Mouse (Mus musculus) thymus, adult 18-20 months (tissue): ENCODE data around the gene Gtf3c1.
"Not testable (repeated sequence)": the region's sequence is repeated elsewhere in the genome, so short reads cannot be mapped to it uniquely, and the experiment has no call there.

Experiments
- DNase-seq, 2 experiments: peaks; one replicate each; pipeline ENCODE4 v3.0.0; 2022; ENCODE audit warnings: mixed read lengths in 2 of 2

Gene Gtf3c1

DNA sequence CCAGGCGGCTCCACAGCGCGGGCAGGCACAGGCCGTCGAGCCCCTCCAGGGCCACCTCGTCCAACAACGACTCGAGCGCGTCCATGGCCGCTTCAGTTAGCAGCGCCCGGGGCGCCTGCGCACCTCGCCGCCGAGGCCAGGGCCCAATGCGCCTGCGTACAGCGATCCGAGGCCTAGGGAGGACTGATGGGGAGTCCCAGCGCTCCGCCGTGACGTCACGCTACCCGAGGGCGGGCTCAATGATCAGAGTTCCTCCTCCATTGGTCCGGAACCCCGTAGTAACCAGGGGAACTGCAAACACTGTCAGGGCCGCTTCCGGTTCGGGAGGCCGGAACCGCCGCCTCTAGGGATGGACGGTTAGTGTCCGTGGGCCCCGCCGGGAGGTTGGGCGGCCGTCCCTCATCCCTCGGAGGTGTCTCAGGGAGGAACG lies at the start of gene Gtf3c1, which contains the start of gene D430042O09Rik:
Gene Gtf3c1, minus strand, starts transcription at position 188 of the 430 bp plus-strand sequence.
Gene D430042O09Rik, plus strand, starts transcription at position 296 of the 430 bp plus-strand sequence.
- DNase-seq: peak; percentile 100

DNA sequence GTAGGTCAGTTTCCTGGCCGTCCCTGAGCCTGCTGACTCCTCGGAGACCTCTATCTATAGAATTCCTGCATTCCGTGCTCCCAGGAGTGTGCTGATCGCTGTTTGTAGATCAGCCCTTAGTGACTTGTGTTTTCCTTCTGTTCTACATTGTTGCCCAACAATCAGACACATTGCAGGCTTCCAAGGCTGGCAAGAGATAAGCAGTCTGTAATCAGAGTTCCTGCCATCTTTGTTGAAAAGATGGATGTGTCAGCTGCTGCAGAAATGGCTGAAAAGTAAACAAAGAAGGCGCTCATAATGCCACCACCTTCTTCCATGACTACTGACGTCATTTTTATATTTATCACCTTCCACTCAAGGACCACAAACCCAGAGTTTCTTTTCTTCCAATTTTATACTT lies 49.2 kb upstream of the Gtf3c1 start:
- DNase-seq: no peak

DNA sequence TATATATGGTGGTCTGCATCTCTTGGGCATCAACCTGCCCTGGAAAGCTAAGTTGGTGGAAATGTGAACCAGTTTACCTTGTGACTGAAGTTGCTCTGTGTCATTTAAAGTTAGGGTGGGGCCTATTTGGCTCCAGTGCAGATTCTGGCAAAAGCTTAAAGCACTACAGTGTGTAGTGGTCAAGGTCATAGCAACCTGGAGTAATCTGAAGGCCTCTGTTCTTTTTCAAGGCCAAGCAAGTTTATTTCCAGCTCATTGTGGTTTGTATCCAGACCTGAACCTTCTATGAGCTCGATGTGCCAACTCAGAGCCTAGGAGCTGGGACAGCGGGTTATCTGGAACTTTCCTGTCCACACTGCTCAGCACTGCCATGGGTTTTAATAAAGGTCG lies 45.7 kb upstream of the Gtf3c1 start:
- no peak for DNase-seq

DNA sequence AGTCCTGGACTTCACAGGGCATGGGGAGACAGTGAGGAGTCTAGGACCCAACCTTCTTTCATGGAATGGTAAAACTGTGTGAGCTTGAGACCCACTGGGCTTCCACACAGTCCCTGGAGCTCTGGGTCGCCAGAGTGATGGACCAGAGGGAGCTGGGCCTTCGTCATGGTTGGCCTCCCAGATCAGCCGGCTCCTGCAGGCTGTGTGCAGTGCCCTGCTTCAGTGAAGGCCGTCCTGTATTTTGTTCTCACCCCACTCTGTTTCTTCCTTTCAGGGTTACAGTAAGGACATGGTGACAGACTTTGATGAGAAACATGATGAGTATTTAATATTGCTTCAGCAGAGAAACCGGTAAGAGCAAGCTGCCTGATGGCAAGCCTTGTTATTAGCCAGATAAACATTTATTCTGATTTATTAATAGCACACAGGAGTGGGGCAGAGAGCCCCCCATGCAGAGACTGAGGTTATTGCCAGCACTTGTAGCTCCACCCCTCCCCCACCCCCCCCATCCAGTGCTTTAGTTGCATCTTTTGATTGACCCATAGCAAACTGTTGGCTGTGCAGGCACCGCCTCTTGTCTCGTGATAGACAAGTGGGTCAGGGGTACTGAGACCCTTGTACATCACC lies 45.2 kb upstream of the Gtf3c1 start:
- DNase-seq: no peak

- DNase-seq: no peak
These were observed 40.6 kb upstream of the Gtf3c1 start for GRCm38 (mm10) chr7:125748186-125748585.

- no peak for DNase-seq
These were observed 39.7 kb upstream of the Gtf3c1 start for GRCm38 (mm10) chr7:125747316-125747690.

DNA sequence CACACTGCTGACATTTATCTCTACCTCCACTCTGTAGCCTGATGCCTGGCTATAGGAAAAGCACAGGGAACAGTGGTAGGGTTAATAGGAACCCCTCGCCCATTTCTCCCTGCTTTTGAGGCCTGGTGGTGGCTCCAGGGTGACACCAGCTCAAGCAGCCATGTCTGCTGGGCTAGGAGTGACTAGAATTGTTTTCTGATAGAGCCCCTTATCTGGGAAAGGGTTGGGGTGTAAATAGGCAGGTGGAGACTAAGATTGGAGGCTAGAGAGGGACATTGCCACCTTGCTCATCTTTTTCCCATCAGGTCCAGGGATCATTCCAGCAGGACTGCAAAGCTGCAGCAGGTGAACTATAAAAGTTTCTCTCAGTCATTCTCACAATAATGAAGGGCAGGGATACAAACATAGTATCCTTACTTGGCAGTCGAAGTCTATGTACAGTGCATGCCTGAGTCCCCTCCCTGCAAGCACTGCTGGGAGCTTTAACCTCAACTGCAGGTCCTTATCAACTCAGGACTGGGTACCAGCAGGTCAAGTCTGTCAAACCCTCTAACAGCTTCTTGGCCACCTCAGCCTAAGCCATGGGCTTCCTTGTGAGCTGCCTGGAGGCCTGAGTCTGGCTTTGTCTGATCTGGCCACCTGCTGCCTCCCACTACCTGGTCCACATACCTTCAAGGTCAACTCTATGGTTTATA lies 39.2 kb upstream of the Gtf3c1 start:
- no peak for DNase-seq

DNA sequence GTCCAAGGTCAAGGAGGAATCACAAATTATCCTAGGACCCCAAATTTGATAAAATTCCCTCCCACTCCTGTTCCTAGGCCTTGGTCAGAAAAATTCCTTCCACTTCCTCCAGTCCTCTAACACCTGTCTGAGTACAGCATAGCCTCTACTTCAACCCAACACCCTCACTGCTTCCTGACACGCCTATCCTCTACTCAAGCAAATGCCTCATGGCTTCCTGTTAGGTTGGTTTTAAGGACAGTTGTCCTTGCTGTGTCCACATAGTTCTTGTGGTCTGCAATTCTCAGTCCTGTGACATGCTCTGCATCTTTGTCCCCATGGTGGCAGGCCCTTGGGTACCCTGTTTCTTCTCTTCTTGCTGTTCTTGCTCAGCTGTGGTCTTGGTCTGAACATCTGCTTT lies 37.2 kb upstream of the Gtf3c1 start:
- DNase-seq: no peak

GRCm38 (mm10) chr7:125741271-125741703 lies 33.7 kb upstream of the Gtf3c1 start:
- DNase-seq: no peak

- DNase-seq: no peak
These were observed 32.9 kb upstream of the Gtf3c1 start for GRCm38 (mm10) chr7:125740521-125740920.

GRCm38 (mm10) chr7:125736366-125737015 lies 28.9 kb upstream of the Gtf3c1 start:
- DNase-seq: no peak

DNA sequence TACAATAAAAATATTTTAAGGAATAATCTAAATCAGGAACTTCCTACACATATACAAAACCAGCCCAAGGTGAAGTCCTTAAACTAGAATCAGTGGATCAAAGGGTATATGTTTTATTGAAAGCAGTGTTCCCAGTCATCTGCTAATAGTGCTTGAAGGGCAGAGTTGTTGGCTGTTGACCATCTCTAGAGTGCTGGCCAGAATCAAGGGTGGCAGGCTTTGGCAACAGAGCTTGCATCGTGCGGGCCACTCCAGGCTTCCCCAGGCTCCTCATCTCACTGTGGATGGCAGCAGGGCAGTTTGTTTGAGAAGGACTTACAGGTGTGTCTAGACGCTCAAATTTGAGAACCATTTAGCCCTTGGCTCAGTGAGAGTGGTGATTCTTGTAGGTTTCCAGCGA lies 26.2 kb upstream of the Gtf3c1 start:
- DNase-seq: no peak

DNA sequence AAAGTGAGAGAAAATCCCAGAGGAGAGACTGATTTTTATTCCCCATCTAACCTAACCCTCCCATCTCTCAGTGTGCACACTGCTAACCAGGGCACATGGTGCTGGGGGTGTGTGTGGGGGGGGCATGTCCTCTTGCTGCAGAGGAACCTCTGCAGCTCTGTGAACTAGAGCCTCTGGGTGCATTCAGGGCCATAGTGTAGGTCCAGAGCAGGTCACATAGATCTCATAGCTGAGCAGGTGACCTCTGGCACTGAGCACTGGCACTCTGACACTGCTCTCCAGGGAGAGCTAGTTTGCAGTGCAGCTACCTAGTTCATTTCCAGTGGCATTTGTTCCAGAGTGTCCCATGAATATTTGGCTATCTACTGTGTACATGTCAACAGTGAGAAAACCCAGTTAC lies 24.1 kb upstream of the Gtf3c1 start:
- no peak for DNase-seq

- DNase-seq: no peak
These were observed 15.8 kb upstream of the Gtf3c1 start for GRCm38 (mm10) chr7:125723189-125723972.

DNA sequence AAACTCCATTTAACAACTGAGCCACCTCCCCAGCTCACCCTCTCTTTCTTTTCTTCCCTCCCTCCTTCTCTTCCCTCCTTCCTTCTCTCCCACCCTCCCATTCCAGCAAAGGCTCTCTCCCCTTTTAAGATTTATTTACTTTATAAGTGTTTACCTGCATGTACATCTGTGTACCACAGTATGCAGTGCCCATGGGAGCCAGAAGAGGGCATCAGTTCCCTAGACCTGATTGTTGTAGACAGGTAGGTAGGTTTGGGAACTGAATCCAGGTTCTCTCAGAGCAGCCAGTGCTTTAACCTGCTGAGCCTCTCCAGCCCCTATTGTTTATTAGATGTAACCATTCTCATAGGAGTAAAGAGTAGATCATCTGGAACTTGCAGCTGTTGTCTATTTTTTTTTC lies 14.5 kb upstream of the Gtf3c1 start:
- DNase-seq: no peak

- DNase-seq: no peak
These were observed 13.5 kb upstream of the Gtf3c1 start for GRCm38 (mm10) chr7:125721033-125721432.

DNA sequence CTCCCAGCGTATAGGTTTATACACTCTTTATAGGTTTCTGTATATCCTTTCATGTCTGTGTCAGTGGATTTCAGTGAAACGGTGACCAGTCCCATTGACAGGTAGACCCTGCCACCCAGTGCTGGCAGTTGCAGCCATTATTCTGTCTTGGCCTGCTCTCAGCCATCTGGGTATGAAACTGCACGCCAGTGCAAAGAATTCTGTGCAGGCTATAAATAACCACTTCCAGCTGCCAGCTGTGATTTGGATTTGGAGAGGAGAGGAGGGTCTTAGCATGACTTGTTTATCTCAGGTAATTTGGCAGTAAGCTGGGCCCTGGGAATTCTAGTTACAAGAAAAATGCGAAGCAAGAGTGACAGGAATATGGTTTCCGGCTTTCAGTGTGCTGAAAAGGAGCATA lies 12.8 kb upstream of the Gtf3c1 start:
- no peak for DNase-seq

DNA sequence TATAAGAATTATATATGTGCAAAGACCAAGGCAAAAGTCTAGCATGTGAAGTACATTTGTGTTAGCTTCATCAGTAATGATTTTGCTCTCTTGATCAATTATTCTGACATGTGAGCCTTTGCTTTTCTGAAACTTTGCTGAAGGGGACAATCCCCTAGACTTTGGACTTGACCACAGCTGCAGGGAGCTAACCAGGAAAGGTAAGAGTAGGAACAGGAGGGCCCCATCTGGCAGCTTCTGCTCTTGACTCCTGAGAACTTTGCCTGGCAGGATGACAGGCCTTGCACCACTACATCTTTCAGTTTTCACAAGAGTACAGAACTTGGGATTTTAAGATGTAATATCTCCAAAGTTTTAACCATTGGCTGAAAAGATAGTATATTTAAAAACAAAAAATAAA lies 10.0 kb upstream of the Gtf3c1 start:
- DNase-seq: no peak

DNA sequence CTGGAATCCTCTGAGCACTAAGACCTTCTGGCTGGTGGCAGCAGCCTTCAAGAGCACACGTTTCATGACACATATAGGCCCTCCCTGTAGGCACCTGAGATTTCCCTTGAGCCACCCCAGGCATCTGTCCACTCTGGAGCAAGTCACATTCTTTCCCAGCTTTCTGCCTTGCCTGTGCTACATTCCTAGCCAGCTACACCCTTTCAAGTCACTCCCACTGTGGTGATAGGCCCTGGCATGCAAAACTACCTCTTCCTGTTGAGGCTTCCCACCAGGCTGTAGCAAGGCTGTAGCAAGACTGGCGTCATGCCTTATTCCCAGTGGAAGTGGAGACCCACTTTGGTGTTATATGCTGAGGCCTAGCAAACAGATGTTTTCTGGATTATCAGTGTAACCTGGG lies 9.1 kb upstream of the Gtf3c1 start:
- DNase-seq: no peak

DNA sequence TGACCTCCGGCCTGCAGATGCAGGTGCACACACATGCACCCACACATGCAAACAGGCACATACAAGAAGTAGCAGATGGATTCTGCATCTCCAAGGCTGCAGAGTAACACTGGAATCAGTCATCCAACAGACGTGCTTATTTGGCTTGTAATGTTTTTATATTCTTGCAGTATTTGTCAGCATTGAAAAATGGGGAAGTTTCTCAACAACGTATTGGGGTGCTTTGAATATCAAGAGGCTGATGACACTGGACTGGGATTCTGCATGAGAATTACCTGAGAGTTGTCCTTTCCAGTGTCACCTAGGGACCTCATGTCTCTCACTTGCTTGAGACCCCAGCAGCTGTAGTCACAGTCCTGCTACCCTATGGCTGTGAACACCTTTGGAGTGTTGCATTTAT lies 7.2 kb upstream of the Gtf3c1 start:
- no peak for DNase-seq

DNA sequence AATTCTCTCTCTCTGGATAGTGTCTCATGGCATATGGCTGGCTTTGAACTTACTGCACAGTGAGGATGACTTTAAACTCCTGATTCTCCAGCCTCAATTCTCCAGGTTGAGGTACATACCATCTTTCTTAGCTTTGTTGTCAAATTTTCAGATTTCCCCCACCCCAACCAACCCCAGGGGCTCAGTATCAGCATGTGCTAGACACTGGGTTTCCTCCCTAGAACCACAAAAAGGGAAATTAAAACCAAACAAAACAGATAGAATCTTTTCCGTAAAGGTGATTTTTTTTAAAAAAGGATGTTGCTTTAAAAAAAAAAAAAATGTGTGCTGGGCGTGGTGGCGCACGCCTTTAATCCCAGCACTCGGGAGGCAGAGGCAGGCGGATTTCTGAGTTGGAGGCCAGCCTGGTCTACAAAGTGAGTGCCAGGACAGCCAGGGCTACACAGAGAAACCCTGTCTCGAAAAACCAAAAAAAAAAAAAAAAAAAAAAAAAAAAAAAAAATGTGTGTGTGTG lies 6.0 kb upstream of the Gtf3c1 start:
- DNase-seq: not testable (repeated sequence)

- no peak for DNase-seq
These were observed 520 bp upstream of the Gtf3c1 start for GRCm38 (mm10) chr7:125708100-125708499.

DNA sequence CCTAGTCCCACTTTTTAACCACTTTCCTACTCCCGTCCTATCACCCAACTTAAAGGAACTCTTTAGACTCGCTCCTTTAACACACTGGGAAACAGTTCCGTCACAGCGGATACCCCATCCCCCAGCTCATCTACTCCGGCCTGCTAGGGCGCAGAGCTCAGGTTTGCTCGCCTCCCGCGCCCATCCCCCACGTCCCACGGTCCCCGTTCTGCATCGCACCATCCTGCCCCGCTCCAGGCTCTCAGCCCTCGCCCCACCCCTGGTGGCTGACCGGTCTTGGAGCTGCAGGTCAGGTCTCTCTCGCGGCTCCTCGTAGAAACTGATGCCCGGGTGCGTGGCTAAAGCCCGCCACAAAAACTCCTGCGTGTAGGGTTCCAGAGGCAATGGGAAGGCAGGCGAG lies 394 bp downstream of the Gtf3c1 start:
- DNase-seq: peak; percentile 67 to 75
